7 mouse cellular contexts compared by ENCODE assay signal in genomic region chr14:118089806-118090392, GRCm38 (mm10). TPM values are rescaled to one million over a fixed set of nuclear protein-coding genes. Genes with fewer than 3 reads are reported as not detected.
DNase-seq lines count a peak whose midpoint lies in the region; ATAC-seq and TF ChIP-seq lines count a peak whose summit lies in the region.

No protein-coding gene starts in this region.

- H3K9me3 ChIP-seq in lung, embryonic 14.5 days (ENCODE audit: low read depth, low read length): no peaks in the 10 kb centered on the region
- no peaks in the 10 kb centered on the region for H3K9me3 ChIP-seq in hindbrain, embryonic 16.5 days (ENCODE audit: control insufficient read depth, low read length)

- peak overlapping the region; percentile 83; the same call in 1 of the 2 replicates for H3K27ac ChIP-seq in lung, embryonic 14.5 days (ENCODE audit: low read depth)
- peak overlapping the region; percentile 67 for H3K27ac ChIP-seq in hindbrain, embryonic 16.5 days (ENCODE audit: low read depth, low read length)

- peak; percentile 44 for ATAC-seq in lung, embryonic 14.5 days (ENCODE audit: insufficient read depth)
- ATAC-seq in hindbrain, embryonic 16.5 days: peak; percentile 53
- peak; percentile 35 for ATAC-seq in megakaryocyte-erythroid progenitor cell, adult 5-6 weeks (replicated peaks; ENCODE audit: low FRiP score, low TSS enrichment, poor library complexity, severe bottlenecking)

- 1% methylated on average over 18 of the region's 18 CpGs for WGBS in lung, embryonic 14.5 days
- under 1% methylated on average over 18 of the region's 18 CpGs for WGBS in hindbrain, embryonic 16.5 days

- TF ChIP-seq CTCF in lung, embryonic 14.5 days (IDR thresholded peaks at IDR 0.05; ENCODE audit: low read depth): no peak

- H3K4me2 ChIP-seq in lung, embryonic 14.5 days: peak overlapping the region; percentile 68
- peak overlapping the region; percentile 76 for H3K4me2 ChIP-seq in hindbrain, embryonic 16.5 days (ENCODE audit: low read length)

- peak overlapping the region; percentile 62 for H3K9ac ChIP-seq in lung, embryonic 14.5 days
- H3K9ac ChIP-seq in hindbrain, embryonic 16.5 days (ENCODE audit: low read depth, low read length): peak overlapping the region; percentile 70

- no peaks in the 10 kb centered on the region for H3K4me1 ChIP-seq in lung, embryonic 14.5 days (ENCODE audit: insufficient read depth)
- peaks cover 7% of the 10 kb centered on the region; the same call in 1 of the 2 replicates for H3K4me1 ChIP-seq in hindbrain, embryonic 16.5 days (ENCODE audit: control insufficient read depth, insufficient read depth, low read depth, low read length)

- no peaks in the 10 kb centered on the region for H3K36me3 ChIP-seq in lung, embryonic 14.5 days (ENCODE audit: insufficient read depth)
- H3K36me3 ChIP-seq in hindbrain, embryonic 16.5 days (ENCODE audit: control insufficient read depth, insufficient read depth, low read length): no peaks in the 10 kb centered on the region

- H3K27me3 ChIP-seq in lung, embryonic 14.5 days (ENCODE audit: insufficient read depth, low read length): no peaks in the 10 kb centered on the region
- no peaks in the 10 kb centered on the region for H3K27me3 ChIP-seq in hindbrain, embryonic 16.5 days (replicated peaks; ENCODE audit: control insufficient read depth, insufficient read depth, low read length)

- peak; percentile 23 for DNase-seq in lung, embryonic 14.5 days
- no peak for DNase-seq in lung, adult 18-20 months
- peak; percentile 29 for DNase-seq in c-Kit-positive CD71-positive TER-119-positive erythroid progenitor cells, embryonic 14.5 days (ENCODE audit: low spot score)
- DNase-seq in MN1 (ENCODE audit: low spot score): no peak
- DNase-seq in ovary, adult 18-20 months (ENCODE audit: low spot score): no peak

- peak overlapping the region; percentile 68 for H3K4me3 ChIP-seq in lung, embryonic 14.5 days (ENCODE audit: low read depth, low read length)
- peak overlapping the region; percentile 64 for H3K4me3 ChIP-seq in hindbrain, embryonic 16.5 days (ENCODE audit: low read length)

RNA-seq across cellular contexts. Expression of gene Dct, which starts 37.9 kb away (rescaled TPM):
- polyA plus RNA-seq in lung, embryonic 14.5 days (2014; fragmentation: Nextera tagmentation; extraction: Ambion mirVana): 1.1 and 1.2 TPM in 2 replicates
- polyA plus RNA-seq in hindbrain, embryonic 16.5 days (2015; fragmentation: Nextera tagmentation; extraction: Ambion mirVana): 0.57 and 0.70 TPM in 2 replicates
- total RNA-seq in megakaryocyte-erythroid progenitor cell, adult 5-6 weeks (2014; fragmentation: Nextera tagmentation): 0.17 TPM in 1 of 2 replicates, not detected in the other
- 0.11 and 0.33 TPM in 2 replicates for total RNA-seq in megakaryocyte-erythroid progenitor cell, adult 5-6 weeks (2017)

RNA-seq across cellular contexts. Expression of gene Tgds, which starts 42.7 kb away (rescaled TPM):
- 32.6 and 33.0 TPM in 2 replicates for polyA plus RNA-seq in lung, embryonic 14.5 days (2014; fragmentation: Nextera tagmentation; extraction: Ambion mirVana)
- polyA plus RNA-seq in hindbrain, embryonic 16.5 days (2015; fragmentation: Nextera tagmentation; extraction: Ambion mirVana): 15.3 and 16.1 TPM in 2 replicates
- total RNA-seq in megakaryocyte-erythroid progenitor cell, adult 5-6 weeks (2014; fragmentation: Nextera tagmentation): 13.8 and 19.1 TPM in 2 replicates
- 16.1 and 21.1 TPM in 2 replicates for total RNA-seq in megakaryocyte-erythroid progenitor cell, adult 5-6 weeks (2017)

RNA-seq across cellular contexts. Expression of gene Gpr180, which starts 47.1 kb away (rescaled TPM):
- polyA plus RNA-seq in lung, embryonic 14.5 days (2014; fragmentation: Nextera tagmentation; extraction: Ambion mirVana): 64.2 and 66.8 TPM in 2 replicates
- 49.4 and 49.8 TPM in 2 replicates for polyA plus RNA-seq in hindbrain, embryonic 16.5 days (2015; fragmentation: Nextera tagmentation; extraction: Ambion mirVana)
- 11.2 and 11.7 TPM in 2 replicates for total RNA-seq in megakaryocyte-erythroid progenitor cell, adult 5-6 weeks (2014; fragmentation: Nextera tagmentation)
- total RNA-seq in megakaryocyte-erythroid progenitor cell, adult 5-6 weeks (2017): 8.6 and 10.7 TPM in 2 replicates

Comparison
In these comparisons a context has a peak if more than half of its experiments do, and no peak if none do; other contexts are left out.
1. DNase-seq: peak in lung, embryonic 14.5 days (single experiment) and c-Kit-positive CD71-positive TER-119-positive erythroid progenitor cells, embryonic 14.5 days (single experiment); none in lung, adult 18-20 months (0 of 2), MN1 (single experiment) and ovary, adult 18-20 months (single experiment).
2. Peak in every context shown above with its lines, with median percentiles within 50 percentile points of each other: ATAC-seq.